Mouse (Mus musculus): ENCODE measurements around the gene Lmbr1l. TPM values are rescaled to one million over a fixed set of nuclear protein-coding genes. Genes with fewer than 3 reads are reported as not detected.
A peak's percentile ranks its signal among the peaks of the same experiment; 100 is the strongest.

Lmbr1l gene
- polyA plus RNA-seq, 1 experiment from 2014 or later = 4.5 TPM

GRCm38 (mm10) chr15:98949607-98949892 is 31.5 kb upstream of the Lmbr1l start:
- DNase-seq = no peak
- Histone ChIP-seq H3K4me2 (no peak overlapping the region), H3K27ac (ENCODE audit: low read depth) (no peak overlapping the region), H3K9me3 (ENCODE audit: low read depth, low read length) (no peaks in the 10 kb centered on the region), H3K9ac (no peak overlapping the region), H3K27me3 (ENCODE audit: insufficient read depth, low read length) (no peaks in the 10 kb centered on the region), H3K4me1 (ENCODE audit: insufficient read depth) (no peaks in the 10 kb centered on the region; the same call in 1 of the 2 replicates), H3K36me3 (ENCODE audit: insufficient read depth) (0 out of 2 replicates have a peak, but pooled peaks cover 7% of the 10 kb centered on the region), H3K4me3 (ENCODE audit: low read depth, low read length) (no peak overlapping the region)
- TF ChIP-seq CTCF (IDR thresholded peaks at IDR 0.05; ENCODE audit: low read depth) = no peak
- WGBS = 71% methylated on average over 3 of the region's 3 CpGs
- ATAC-seq (ENCODE audit: insufficient read depth) = no peak

GRCm38 (mm10) chr15:98948857-98949606 is 31.0 kb upstream of the Lmbr1l start:
- TF ChIP-seq CTCF (IDR thresholded peaks at IDR 0.05; ENCODE audit: low read depth) = no peak
- Histone ChIP-seq H3K4me2 (no peak overlapping the region), H3K27me3 (ENCODE audit: insufficient read depth, low read length) (no peaks in the 10 kb centered on the region), H3K27ac (ENCODE audit: low read depth) (no peak overlapping the region), H3K9me3 (ENCODE audit: low read depth, low read length) (no peaks in the 10 kb centered on the region), H3K9ac (no peak overlapping the region), H3K4me3 (ENCODE audit: low read depth, low read length) (no peak overlapping the region), H3K36me3 (ENCODE audit: insufficient read depth) (0 out of 2 replicates have a peak, but pooled peaks cover 7% of the 10 kb centered on the region), H3K4me1 (ENCODE audit: insufficient read depth) (no peaks in the 10 kb centered on the region)
- 68% methylated on average over 6 of the region's 6 CpGs for WGBS
- ATAC-seq (ENCODE audit: insufficient read depth) (no peak), DNase-seq (no peak)

GRCm38 (mm10) chr15:98948382-98948781 is 30.4 kb upstream of the Lmbr1l start:
- no peak for DNase-seq
- Histone ChIP-seq H3K27ac (ENCODE audit: low read depth) (no peak overlapping the region), H3K36me3 (ENCODE audit: insufficient read depth) (0 out of 2 replicates have a peak, but pooled peaks cover 7% of the 10 kb centered on the region), H3K4me2 (no peak overlapping the region), H3K9ac (no peak overlapping the region), H3K4me1 (ENCODE audit: insufficient read depth) (no peaks in the 10 kb centered on the region), H3K9me3 (ENCODE audit: low read depth, low read length) (no peaks in the 10 kb centered on the region), H3K4me3 (ENCODE audit: low read depth, low read length) (no peak overlapping the region), H3K27me3 (ENCODE audit: insufficient read depth, low read length) (no peaks in the 10 kb centered on the region)
- ATAC-seq (ENCODE audit: insufficient read depth) = no peak
- no peak for TF ChIP-seq CTCF (IDR thresholded peaks at IDR 0.05; ENCODE audit: low read depth)

- no peak for TF ChIP-seq CTCF (IDR thresholded peaks at IDR 0.05; ENCODE audit: low read depth)
- Histone ChIP-seq H3K9ac (no peak overlapping the region), H3K27ac (ENCODE audit: low read depth) (no peak overlapping the region), H3K4me3 (ENCODE audit: low read depth, low read length) (no peak overlapping the region), H3K27me3 (ENCODE audit: insufficient read depth, low read length) (no peaks in the 10 kb centered on the region), H3K4me2 (no peak overlapping the region), H3K4me1 (ENCODE audit: insufficient read depth) (no peaks in the 10 kb centered on the region), H3K36me3 (ENCODE audit: insufficient read depth) (0 out of 2 replicates have a peak, but pooled peaks cover 7% of the 10 kb centered on the region), H3K9me3 (ENCODE audit: low read depth, low read length) (no peaks in the 10 kb centered on the region)
- 34% methylated on average over 3 of the region's 3 CpGs for WGBS
- ATAC-seq (ENCODE audit: insufficient read depth) = no peak
- no peak for DNase-seq
Observed at GRCm38 (mm10) chr15:98947884-98948283, 29.9 kb upstream of the Lmbr1l start.

- WGBS = 64% methylated on average over 4 of the region's 4 CpGs
- H3K9ac ChIP-seq = no peak overlapping the region
- no peaks in the 10 kb centered on the region for H3K4me1 ChIP-seq (ENCODE audit: insufficient read depth)
- no peak overlapping the region for H3K27ac ChIP-seq (ENCODE audit: low read depth)
- no peaks in the 10 kb centered on the region for H3K27me3 ChIP-seq (ENCODE audit: insufficient read depth, low read length)
- no peak for TF ChIP-seq CTCF (IDR thresholded peaks at IDR 0.05; ENCODE audit: low read depth)
- DNase-seq (no peak), ATAC-seq (ENCODE audit: insufficient read depth) (no peak)
- H3K4me3 ChIP-seq (ENCODE audit: low read depth, low read length) = no peak overlapping the region
- no peak overlapping the region for H3K4me2 ChIP-seq
- H3K36me3 ChIP-seq (ENCODE audit: insufficient read depth) = no peaks in the 10 kb centered on the region
- no peaks in the 10 kb centered on the region for H3K9me3 ChIP-seq (ENCODE audit: low read depth, low read length)
Observed at GRCm38 (mm10) chr15:98943133-98943532, 25.1 kb upstream of the Lmbr1l start.

GRCm38 (mm10) chr15:98942081-98942480 is 24.1 kb upstream of the Lmbr1l start:
- no peak overlapping the region for H3K4me2 ChIP-seq
- peak; percentile 72 for DNase-seq
- TF ChIP-seq CTCF (IDR thresholded peaks at IDR 0.05; ENCODE audit: low read depth) = no peak
- no peak for ATAC-seq (ENCODE audit: insufficient read depth)
- no peak overlapping the region for H3K4me3 ChIP-seq (ENCODE audit: low read depth, low read length)
- no peaks in the 10 kb centered on the region for H3K9me3 ChIP-seq (ENCODE audit: low read depth, low read length)
- no peaks in the 10 kb centered on the region for H3K27me3 ChIP-seq (ENCODE audit: insufficient read depth, low read length)
- no peak overlapping the region for H3K27ac ChIP-seq (ENCODE audit: low read depth)
- WGBS = 65% methylated on average over 4 of the region's 4 CpGs
- no peaks in the 10 kb centered on the region for H3K36me3 ChIP-seq (ENCODE audit: insufficient read depth)
- no peak overlapping the region for H3K9ac ChIP-seq
- H3K4me1 ChIP-seq (ENCODE audit: insufficient read depth) = no peaks in the 10 kb centered on the region

- WGBS = 48% methylated on average over 2 of the region's 2 CpGs
- Histone ChIP-seq H3K27ac (ENCODE audit: low read depth) (no peak overlapping the region), H3K27me3 (ENCODE audit: insufficient read depth, low read length) (no peaks in the 10 kb centered on the region), H3K36me3 (ENCODE audit: insufficient read depth) (no peaks in the 10 kb centered on the region), H3K4me1 (ENCODE audit: insufficient read depth) (no peaks in the 10 kb centered on the region), H3K4me3 (ENCODE audit: low read depth, low read length) (no peak overlapping the region), H3K9me3 (ENCODE audit: low read depth, low read length) (no peaks in the 10 kb centered on the region), H3K9ac (no peak overlapping the region), H3K4me2 (no peak overlapping the region)
- ATAC-seq (ENCODE audit: insufficient read depth) = no peak
- TF ChIP-seq CTCF (IDR thresholded peaks at IDR 0.05; ENCODE audit: low read depth) = no peak
- DNase-seq = no peak
Observed at GRCm38 (mm10) chr15:98941539-98941938, 23.5 kb upstream of the Lmbr1l start.

Data from lung, embryonic 14.5 days (tissue).